Mouse (Mus musculus) limb, embryonic 12.5 days (tissue): ENCODE data around the gene Myo18a. TPM values are rescaled to one million over a fixed set of nuclear protein-coding genes. Genes with fewer than 3 reads are reported as not detected.

ENCODE experiments used
- polyA plus RNA-seq: library from polyadenylated mRNA; unstranded; fragments of >200 nt; fragmentation: Nextera tagmentation; extraction: Ambion mirVana; gene quantifications from 2 replicates; pipeline ENCODE4 v1.2.1, GENCODE M21; 2016

The Myo18a gene
- polyA plus RNA-seq, 1 experiment from 2014 or later: 31.5 TPM

Other genes starting within 250 kb of the Myo18a start
- 1.5 and 2.4 TPM in 2 replicates for gene Abhd15, start 248.1 kb upstream of the Myo18a start, polyA plus RNA-seq
- gene Trp53i13, start 247.3 kb upstream of the Myo18a start, polyA plus RNA-seq: 49.1 and 53.2 TPM in 2 replicates
- gene Gm10392, start 244.0 kb upstream of the Myo18a start, polyA plus RNA-seq: not detected in 2 replicates
- 12.7 and 13.9 TPM in 2 replicates for gene Taok1, start 155.4 kb upstream of the Myo18a start, polyA plus RNA-seq
- 4.6 and 4.7 TPM in 2 replicates for gene Nufip2, start 77.1 kb upstream of the Myo18a start, polyA plus RNA-seq
- 0.28 TPM in 1 of 2 replicates, not detected in the other for gene Cryba1, start 38.0 kb upstream of the Myo18a start, polyA plus RNA-seq
- gene Gm10277, start 24.5 kb downstream of the Myo18a start, polyA plus RNA-seq: 1.9 and 2.6 TPM in 2 replicates
- gene Pipox, start 130.8 kb downstream of the Myo18a start, polyA plus RNA-seq: 0.41 and 0.66 TPM in 2 replicates
- 0.06 TPM in 1 of 2 replicates, not detected in the other for gene Sez6, start 167.6 kb downstream of the Myo18a start, polyA plus RNA-seq
- 26.8 and 27.7 TPM in 2 replicates for gene Phf12, start 219.5 kb downstream of the Myo18a start, polyA plus RNA-seq